Mouse (Mus musculus) spleen, postnatal 10 days (tissue): ENCODE data around the gene Casp12.
"Not testable (repeated sequence)": the region's sequence is repeated elsewhere in the genome, so short reads cannot be mapped to it uniquely, and the experiment has no call there.

ENCODE experiments used
- DNase-seq, 2 experiments: peaks; one replicate each; pipeline ENCODE4 v3.0.0; 2021 to 2022; ENCODE audit warnings: low spot score in 2 of 2

Casp12 gene

GRCm38 (mm10) chr9:5345291-5345898 lies at the start of gene Casp12:
TSS of gene Casp12 (plus strand) at chr9:5345430.
- no peak for DNase-seq

DNA sequence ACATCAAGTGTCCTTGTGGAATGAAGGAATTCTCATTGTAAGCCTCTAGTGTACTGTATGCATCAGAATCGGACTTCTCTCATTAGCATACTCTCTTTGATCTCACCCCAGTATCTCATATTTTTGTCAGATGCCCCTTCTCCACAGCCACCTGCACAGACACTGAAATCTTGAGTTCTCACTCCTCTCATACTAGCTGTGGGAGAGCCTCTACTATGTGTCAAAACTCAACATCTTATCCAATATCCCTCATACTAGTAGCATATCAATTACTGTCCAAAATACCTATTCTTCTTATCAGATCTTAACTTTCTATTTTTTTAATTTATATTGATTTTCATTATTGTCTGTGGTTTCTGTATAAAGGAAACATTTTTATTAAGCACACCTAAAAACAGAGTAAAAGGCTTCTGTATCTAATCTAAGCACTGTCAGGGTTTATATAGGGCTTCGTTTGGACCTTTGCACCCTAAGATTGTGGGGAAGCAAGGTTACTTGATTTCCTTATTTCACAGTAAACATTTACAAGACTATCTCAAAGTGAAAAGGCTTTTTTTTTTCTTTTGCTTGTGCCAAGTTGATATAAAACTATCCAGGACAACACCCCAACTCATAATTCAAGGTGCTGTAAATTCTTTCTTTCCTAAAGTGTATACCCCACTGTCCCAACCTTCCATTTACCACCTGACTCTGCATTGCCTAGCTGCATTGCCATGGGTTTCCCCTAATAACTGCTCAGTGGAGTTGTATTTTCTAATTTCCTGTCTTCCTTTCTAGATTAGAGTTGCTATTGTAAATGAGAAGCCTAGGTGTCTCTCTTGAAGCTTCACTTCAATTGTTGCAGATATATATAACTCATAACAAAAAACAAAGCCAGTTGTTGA lies 48.6 kb upstream of the Casp12 start:
- DNase-seq: no peak

GRCm38 (mm10) chr9:5298329-5299131 lies 46.7 kb upstream of the Casp12 start, which contains the start of gene Casp1:
TSS of gene Casp1 (plus strand) at chr9:5298517.
- DNase-seq: no peak

GRCm38 (mm10) chr9:5299132-5299381 lies 46.2 kb upstream of the Casp12 start:
- no peak for DNase-seq

- no peak for DNase-seq
Observed at GRCm38 (mm10) chr9:5308561-5308960, 36.7 kb upstream of the Casp12 start, which contains the start of gene Casp4. TSS of gene Casp4 (plus strand) at chr9:5308828.

DNA sequence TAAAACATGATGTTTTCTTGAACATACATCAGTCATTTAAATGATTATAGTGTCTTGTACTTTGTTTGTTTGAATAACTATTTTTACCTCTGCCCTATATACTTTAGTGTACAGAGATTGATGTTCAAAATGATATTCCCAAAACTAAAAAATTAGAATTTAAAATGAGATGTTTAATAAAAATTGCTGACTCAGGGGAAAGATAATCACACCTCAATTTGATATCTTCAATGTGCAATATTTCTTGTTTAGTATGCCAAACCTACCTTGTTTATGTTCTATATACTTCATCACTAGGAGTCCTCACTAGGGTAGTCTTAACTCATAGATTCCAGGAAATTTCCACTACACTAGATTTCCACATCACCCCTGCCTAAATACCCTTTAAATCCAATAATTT lies 35.1 kb upstream of the Casp12 start:
- DNase-seq: no peak

DNA sequence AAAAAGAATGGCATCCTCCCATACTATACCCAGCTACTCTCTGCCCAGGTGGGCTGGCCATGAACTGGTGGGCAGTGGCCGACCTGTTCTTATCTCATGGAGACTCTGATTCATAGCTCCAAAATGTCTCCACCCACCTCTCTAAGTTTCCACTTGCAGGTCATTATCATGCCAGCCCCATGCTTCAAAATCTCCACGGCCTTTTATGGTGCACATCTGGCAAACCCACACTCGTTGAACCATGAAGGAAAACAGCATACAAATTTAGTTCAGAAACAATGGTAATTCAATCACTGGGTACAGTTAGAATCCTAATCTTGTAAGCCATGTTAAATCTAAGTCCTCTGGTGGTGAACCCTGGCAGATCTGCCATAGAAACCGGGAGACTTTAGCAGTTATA lies 33.8 kb upstream of the Casp12 start:
- no peak for DNase-seq

- no peak for DNase-seq
Observed at GRCm38 (mm10) chr9:5328204-5328603, 17.0 kb upstream of the Casp12 start.

DNA sequence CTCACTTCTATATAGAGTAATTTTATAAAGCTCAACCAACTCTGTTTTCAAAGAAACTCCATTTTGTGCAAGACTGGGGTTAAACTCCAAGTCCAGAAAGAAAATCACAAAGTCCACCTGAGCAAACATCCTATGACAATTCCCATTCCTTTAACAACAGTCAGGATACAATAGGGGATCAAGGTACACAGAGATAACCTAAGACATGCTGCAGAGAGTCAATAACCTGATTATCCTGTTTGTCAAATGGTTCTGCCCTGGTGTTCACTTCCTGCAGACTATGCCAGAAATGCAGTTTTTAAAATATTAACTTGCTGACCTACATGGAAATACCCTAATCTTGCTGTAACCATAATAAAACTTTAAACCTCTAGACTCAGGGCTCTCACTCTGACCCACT lies 12.8 kb upstream of the Casp12 start:
- no peak for DNase-seq

- no peak for DNase-seq
Observed at GRCm38 (mm10) chr9:5333422-5333821, 11.8 kb upstream of the Casp12 start.

GRCm38 (mm10) chr9:5343092-5343491 lies 2.1 kb upstream of the Casp12 start:
- DNase-seq: no peak

DNA sequence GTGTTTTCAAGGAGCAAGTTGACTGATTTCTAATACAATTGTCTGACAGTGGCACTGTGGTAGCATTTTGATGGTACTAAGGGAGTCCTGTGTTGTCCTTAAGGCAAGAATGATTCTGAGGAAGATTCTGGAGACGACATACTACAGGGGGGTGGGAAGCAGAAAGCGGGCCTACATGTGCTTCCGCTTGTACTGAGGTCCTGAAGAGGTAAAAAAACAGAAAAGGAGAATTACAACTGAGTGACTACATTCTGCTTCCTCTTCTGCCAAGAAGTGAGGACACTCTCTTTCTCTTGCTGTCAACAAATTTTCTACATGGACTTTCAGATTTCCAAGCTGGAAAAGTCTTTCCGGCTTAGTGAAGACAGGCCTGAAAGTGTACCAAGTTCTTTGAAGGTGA lies 1.1 kb upstream of the Casp12 start:
- DNase-seq: no peak

GRCm38 (mm10) chr9:5347381-5347780 lies 2.2 kb downstream of the Casp12 start:
- no peak for DNase-seq

GRCm38 (mm10) chr9:5353673-5354072 lies 8.4 kb downstream of the Casp12 start:
- DNase-seq: no peak

DNA sequence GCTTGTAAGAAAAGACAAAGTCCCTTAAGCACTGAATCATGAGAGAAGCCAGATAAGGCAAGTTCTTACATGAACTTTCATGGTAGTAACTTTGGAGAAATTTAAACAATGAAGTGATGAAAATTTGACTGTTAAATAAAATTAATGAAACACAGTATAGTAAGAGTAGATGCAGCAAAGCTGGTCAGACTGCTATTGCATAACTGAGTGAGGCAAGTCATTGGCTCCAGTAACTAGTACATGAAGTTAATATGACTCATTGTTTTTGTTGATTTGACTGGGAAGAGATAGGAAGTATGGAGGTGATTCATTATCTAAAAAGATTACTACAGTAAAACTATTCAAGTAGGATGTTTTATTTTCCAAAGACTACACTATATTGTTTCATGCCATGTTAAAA lies 11.6 kb downstream of the Casp12 start:
- no peak for DNase-seq

DNA sequence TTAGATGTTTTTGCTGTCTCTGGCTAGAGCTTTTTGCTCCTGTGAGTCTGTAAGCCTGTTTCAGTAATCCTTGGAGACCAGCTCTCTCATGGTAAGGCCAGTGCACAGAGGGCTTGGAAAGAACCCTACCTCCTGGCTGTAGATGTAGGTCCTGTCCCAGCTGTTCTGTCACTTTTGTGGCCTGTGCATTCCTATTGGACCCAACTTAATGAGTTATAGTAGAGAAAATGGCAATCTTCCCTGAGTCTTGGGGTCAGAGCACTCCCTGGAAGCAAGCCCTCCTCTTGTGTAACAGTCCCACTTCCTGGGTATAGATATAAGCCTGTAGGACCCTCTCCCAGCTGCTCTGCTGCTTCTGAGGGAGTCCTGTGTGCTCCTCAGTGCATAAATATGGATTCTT lies 48.3 kb downstream of the Casp12 start:
- no peak for DNase-seq

DNA sequence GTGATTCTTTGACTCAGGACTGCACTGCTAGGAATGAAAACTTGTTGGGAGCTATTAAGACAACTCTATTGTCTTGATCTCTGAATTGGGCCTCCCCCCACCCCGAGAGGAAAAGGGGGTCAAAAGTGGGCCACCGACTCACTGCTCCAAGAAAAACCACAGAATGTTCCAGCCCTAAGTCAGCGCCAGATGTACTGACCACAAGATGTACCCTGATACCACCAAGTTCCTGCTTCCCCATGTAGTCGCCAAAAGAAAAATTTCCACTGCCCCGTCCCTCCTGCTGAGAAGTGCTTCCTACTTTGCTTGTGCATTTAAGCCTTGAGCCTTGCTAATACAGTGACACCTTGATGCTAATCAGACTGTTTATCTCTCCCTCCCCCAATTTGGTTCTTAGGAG lies 50.6 kb downstream of the Casp12 start:
- not testable (repeated sequence) for DNase-seq

DNA sequence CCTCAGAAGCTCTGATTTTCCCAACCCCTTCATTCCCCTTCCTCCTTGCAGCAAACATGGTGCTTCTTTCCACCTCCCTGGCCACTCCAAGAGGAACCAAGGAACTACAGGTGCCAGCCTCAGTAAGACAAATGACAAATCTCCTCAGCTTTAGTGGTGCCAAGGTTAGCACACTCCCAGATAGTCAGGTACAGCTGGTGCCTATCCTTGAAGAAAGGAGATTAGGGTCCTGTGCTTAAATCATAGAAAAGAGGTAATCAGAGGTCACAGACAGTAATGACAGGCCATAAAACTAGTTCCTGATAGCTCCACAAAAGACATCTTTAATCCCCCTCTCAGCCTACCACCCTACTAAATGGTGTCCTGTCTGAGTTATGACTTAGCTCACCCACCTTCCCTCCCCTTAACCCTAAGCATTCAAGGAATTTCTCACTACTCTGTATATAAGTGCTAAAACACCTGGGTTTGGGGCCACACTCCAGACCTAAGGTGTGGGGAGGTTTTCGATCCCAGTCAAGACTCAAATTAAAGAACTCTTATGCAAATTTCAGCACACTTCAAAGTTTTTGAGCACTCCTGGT lies 65.8 kb downstream of the Casp12 start:
- DNase-seq: no peak

- no peak for DNase-seq
Observed at GRCm38 (mm10) chr9:5412446-5413111, 67.3 kb downstream of the Casp12 start.

GRCm38 (mm10) chr9:5417871-5418270 lies 72.6 kb downstream of the Casp12 start:
- DNase-seq: no peak
